Mouse (Mus musculus): ENCODE data around the gene Abcb10. TPM values are rescaled to one million over a fixed set of nuclear protein-coding genes. Genes with fewer than 3 reads are reported as not detected.

Abcb10 gene
- polyA plus RNA-seq, 1 experiment from 2014 or later: 53.3 TPM

GRCm38 (mm10) chr8:123960056-123960455 is 22.9 kb downstream of the Abcb10 start:
- no peak overlapping the region for H3K9ac ChIP-seq (replicated peaks)
- no peak overlapping the region for H3K27ac ChIP-seq (ENCODE audit: low read depth)
- H3K36me3 ChIP-seq (replicated peaks; ENCODE audit: insufficient read depth, low read length): peaks cover 94% of the 10 kb centered on the region
- H3K4me3 ChIP-seq (ENCODE audit: low read depth, low read length): no peak overlapping the region
- DNase-seq: no peak
- H3K4me1 ChIP-seq (ENCODE audit: insufficient read depth): no peaks in the 10 kb centered on the region; the same call in 1 of the 2 replicates
- TF ChIP-seq CTCF (IDR thresholded peaks at IDR 0.05; ENCODE audit: low read depth) (no peak), EP300 (IDR thresholded peaks at IDR 0.05; ENCODE audit: low read depth) (no peak)
- no peaks in the 10 kb centered on the region for H3K9me3 ChIP-seq (ENCODE audit: low read length)
- no peaks in the 10 kb centered on the region for H3K27me3 ChIP-seq (ENCODE audit: insufficient read depth, low read length)
- H3K4me2 ChIP-seq (ENCODE audit: low read depth, low read length): no peak overlapping the region
- ATAC-seq: no peak
- WGBS (ENCODE audit: insufficient replicate concordance): 81% methylated on average over 9 of the region's 9 CpGs

- Histone ChIP-seq H3K4me2 (ENCODE audit: low read depth, low read length) (0 out of 2 replicates have a peak overlapping the region, but pooled peaks have one; percentile 2), H3K4me1 (ENCODE audit: insufficient read depth) (no peaks in the 10 kb centered on the region; the same call in 1 of the 2 replicates), H3K9ac (replicated peaks) (no peak overlapping the region), H3K4me3 (ENCODE audit: low read depth, low read length) (no peak overlapping the region), H3K27me3 (ENCODE audit: insufficient read depth, low read length) (no peaks in the 10 kb centered on the region), H3K36me3 (replicated peaks; ENCODE audit: insufficient read depth, low read length) (peaks cover 94% of the 10 kb centered on the region), H3K9me3 (ENCODE audit: low read length) (no peaks in the 10 kb centered on the region), H3K27ac (ENCODE audit: low read depth) (no peak overlapping the region)
- DNase-seq: no peak
- peak; percentile 18; the same call in 1 of the 2 replicates for ATAC-seq
- TF ChIP-seq CTCF (IDR thresholded peaks at IDR 0.05; ENCODE audit: low read depth): no peak
- no peak for TF ChIP-seq EP300 (IDR thresholded peaks at IDR 0.05; ENCODE audit: low read depth)
- WGBS (ENCODE audit: insufficient replicate concordance): 85% methylated on average over 6 of the region's 6 CpGs
Observed at GRCm38 (mm10) chr8:123959473-123959872, 23.4 kb downstream of the Abcb10 start.

DNA sequence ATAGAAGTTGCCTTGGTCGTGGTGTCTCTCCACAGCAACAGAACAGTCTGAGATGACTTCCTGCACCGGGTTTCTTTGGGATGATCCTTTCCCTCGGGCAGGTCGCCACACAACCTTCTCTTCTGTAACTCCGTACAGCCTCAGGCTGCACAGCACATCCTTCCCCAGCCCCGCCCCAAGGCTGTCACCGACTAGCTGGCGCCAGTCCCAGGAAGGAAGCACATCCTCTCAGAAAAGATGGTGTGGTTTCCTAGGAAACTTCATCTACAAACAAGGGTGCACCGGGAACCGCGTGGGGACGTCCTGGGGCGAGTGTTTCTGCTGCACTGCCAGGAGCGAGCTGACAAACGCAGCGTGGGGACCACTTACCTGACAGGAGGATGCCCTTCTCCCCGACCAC is 24.8 kb downstream of the Abcb10 start:
- Histone ChIP-seq H3K4me1 (ENCODE audit: insufficient read depth) (no peaks in the 10 kb centered on the region; the same call in 1 of the 2 replicates), H3K4me3 (ENCODE audit: low read depth, low read length) (no peak overlapping the region), H3K9me3 (ENCODE audit: low read length) (no peaks in the 10 kb centered on the region), H3K27me3 (ENCODE audit: insufficient read depth, low read length) (no peaks in the 10 kb centered on the region), H3K36me3 (replicated peaks; ENCODE audit: insufficient read depth, low read length) (peaks cover 94% of the 10 kb centered on the region), H3K9ac (replicated peaks) (no peak overlapping the region), H3K4me2 (ENCODE audit: low read depth, low read length) (no peak overlapping the region), H3K27ac (ENCODE audit: low read depth) (no peak overlapping the region)
- TF ChIP-seq EP300 (IDR thresholded peaks at IDR 0.05; ENCODE audit: low read depth) (no peak), CTCF (IDR thresholded peaks at IDR 0.05; ENCODE audit: low read depth) (no peak)
- ATAC-seq (no peak), DNase-seq (no peak)
- WGBS (ENCODE audit: insufficient replicate concordance): 81% methylated on average over 17 of the region's 17 CpGs

DNA sequence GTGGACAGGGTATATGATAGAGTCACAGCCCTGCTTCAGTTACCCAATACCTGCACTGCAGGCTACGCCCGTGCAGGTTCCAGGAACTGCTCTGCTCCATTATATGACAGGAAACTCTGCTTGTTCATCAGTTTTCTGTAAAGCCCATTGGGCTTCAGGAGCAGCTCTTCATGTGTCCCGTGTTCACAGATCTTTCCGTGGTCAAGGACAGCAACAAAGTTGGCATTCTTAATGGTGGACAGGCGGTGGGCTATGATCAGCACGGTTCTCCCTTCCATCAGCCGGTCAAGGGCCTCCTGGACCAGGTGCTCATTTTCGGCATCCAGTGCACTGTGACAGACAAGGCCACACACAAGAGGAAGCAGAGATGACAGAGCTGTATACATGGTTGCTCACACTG is 28.7 kb downstream of the Abcb10 start:
- Histone ChIP-seq H3K4me3 (ENCODE audit: low read depth, low read length) (no peak overlapping the region), H3K27ac (ENCODE audit: low read depth) (no peak overlapping the region), H3K4me1 (ENCODE audit: insufficient read depth) (peaks cover 6% of the 10 kb centered on the region), H3K9ac (replicated peaks) (no peak overlapping the region), H3K4me2 (ENCODE audit: low read depth, low read length) (no peak overlapping the region), H3K27me3 (ENCODE audit: insufficient read depth, low read length) (no peaks in the 10 kb centered on the region), H3K36me3 (replicated peaks; ENCODE audit: insufficient read depth, low read length) (peaks cover 75% of the 10 kb centered on the region), H3K9me3 (ENCODE audit: low read length) (no peaks in the 10 kb centered on the region)
- ATAC-seq (no peak), DNase-seq (no peak)
- TF ChIP-seq EP300 (IDR thresholded peaks at IDR 0.05; ENCODE audit: low read depth) (no peak), CTCF (IDR thresholded peaks at IDR 0.05; ENCODE audit: low read depth) (no peak)
- 96% methylated on average over 8 of the region's 8 CpGs for WGBS (ENCODE audit: insufficient replicate concordance)

GRCm38 (mm10) chr8:123953686-123954085 is 29.2 kb downstream of the Abcb10 start:
- 89% methylated on average over 8 of the region's 8 CpGs for WGBS (ENCODE audit: insufficient replicate concordance)
- peaks cover 70% of the 10 kb centered on the region for H3K36me3 ChIP-seq (replicated peaks; ENCODE audit: insufficient read depth, low read length)
- ATAC-seq: no peak

DNA sequence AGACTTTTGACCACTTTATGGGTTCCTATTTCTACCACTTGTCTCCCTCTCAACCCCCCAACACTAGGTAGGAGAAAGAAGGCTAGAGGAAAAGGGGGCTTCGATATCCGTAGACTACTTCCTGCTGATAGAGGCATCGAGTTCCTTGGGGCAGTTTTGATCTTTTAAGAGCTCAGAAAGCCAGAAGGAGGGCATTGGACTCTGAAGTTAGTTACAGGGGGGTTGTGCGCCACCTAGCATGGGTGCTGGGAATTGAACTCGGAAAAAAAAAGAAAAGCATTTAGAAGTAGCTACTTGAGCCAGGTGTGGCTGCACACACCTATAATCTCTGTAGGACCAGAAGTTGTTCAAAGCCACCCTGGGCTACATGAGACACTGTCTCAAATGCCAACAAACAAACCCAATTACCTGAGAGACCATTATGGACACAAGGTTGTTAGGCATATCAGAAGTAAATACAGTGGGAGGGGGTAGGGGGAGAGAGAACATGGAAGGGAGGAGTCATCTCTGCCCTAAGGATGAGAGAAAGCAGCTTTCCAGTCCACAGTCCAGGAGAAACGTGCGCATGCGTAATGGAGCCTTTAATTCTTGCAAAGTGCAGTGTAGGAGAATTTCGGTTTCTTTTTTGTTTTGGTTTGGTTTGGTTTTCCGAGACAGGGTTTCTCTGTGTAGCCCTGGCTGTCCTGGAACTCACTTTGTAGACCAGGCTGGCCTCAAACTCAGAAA is 32.7 kb downstream of the Abcb10 start:
- H3K27me3 ChIP-seq (ENCODE audit: insufficient read depth, low read length): no peaks in the 10 kb centered on the region
- H3K36me3 ChIP-seq (replicated peaks; ENCODE audit: insufficient read depth, low read length): peaks cover 52% of the 10 kb centered on the region
- peaks cover 12% of the 10 kb centered on the region for H3K4me1 ChIP-seq (ENCODE audit: insufficient read depth)
- peak; percentile 83 for TF ChIP-seq CTCF (IDR thresholded peaks at IDR 0.05; ENCODE audit: low read depth)
- no peak for TF ChIP-seq EP300 (IDR thresholded peaks at IDR 0.05; ENCODE audit: low read depth)
- peak overlapping the region; percentile 96 for H3K4me2 ChIP-seq (ENCODE audit: low read depth, low read length)
- H3K9me3 ChIP-seq (ENCODE audit: low read length): no peaks in the 10 kb centered on the region
- peak overlapping the region; percentile 99 for H3K4me3 ChIP-seq (ENCODE audit: low read depth, low read length)
- WGBS (ENCODE audit: insufficient replicate concordance): 34% methylated on average over 10 of the region's 10 CpGs
- peak; percentile 74 for DNase-seq
- ATAC-seq: no peak
- H3K9ac ChIP-seq (replicated peaks): peak overlapping the region; percentile 92
- peak overlapping the region; percentile 92 for H3K27ac ChIP-seq (ENCODE audit: low read depth)

More at GRCm38 (mm10) chr8:123953686-123954085, 29.2 kb downstream of the Abcb10 start:
- peaks cover 6% of the 10 kb centered on the region for H3K4me1 ChIP-seq (ENCODE audit: insufficient read depth)
- no peak for DNase-seq
- no peak overlapping the region for H3K9ac ChIP-seq (replicated peaks)
- no peaks in the 10 kb centered on the region for H3K27me3 ChIP-seq (ENCODE audit: insufficient read depth, low read length)
- no peak overlapping the region for H3K4me2 ChIP-seq (ENCODE audit: low read depth, low read length)
- H3K9me3 ChIP-seq (ENCODE audit: low read length): no peaks in the 10 kb centered on the region
- no peak overlapping the region for H3K27ac ChIP-seq (ENCODE audit: low read depth)
- no peak overlapping the region for H3K4me3 ChIP-seq (ENCODE audit: low read depth, low read length)
- TF ChIP-seq EP300 (IDR thresholded peaks at IDR 0.05; ENCODE audit: low read depth) (no peak), CTCF (IDR thresholded peaks at IDR 0.05; ENCODE audit: low read depth) (no peak)
